Mouse (Mus musculus): ENCODE measurements at regions not wholly inside any gene's neighbourhood (a gene's known extent, or its start where the extent isn't known, plus 50 kb on each side); places are given as distances from the start of the nearest gene placed in this dataset.

DNA sequence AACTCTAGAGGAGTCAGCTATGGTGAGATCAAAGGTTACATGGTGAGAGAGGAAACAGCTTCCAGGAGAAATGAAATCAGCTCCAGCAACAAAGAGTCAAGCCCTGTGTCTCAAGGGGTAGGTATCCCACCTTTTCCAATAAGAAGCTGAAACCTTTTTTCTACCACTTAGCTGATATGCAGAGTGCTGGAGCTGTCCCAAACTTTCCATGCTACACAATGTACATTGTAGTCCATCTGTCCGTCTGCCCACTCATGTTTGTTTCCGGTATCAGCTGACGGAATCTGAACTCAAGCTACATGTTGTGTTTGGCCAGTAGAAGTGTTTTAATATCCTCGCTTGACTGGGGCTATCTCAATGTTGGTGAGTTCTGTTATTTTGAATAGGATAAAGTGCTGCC is 83.6 kb upstream of the Ngf start:
- no peak for DNase-seq (ENCODE audit: low spot score)

GRCm38 (mm10) chr3:102384596-102384995 is 85.1 kb upstream of the Ngf start:
- DNase-seq (ENCODE audit: low spot score), result no peak

DNA sequence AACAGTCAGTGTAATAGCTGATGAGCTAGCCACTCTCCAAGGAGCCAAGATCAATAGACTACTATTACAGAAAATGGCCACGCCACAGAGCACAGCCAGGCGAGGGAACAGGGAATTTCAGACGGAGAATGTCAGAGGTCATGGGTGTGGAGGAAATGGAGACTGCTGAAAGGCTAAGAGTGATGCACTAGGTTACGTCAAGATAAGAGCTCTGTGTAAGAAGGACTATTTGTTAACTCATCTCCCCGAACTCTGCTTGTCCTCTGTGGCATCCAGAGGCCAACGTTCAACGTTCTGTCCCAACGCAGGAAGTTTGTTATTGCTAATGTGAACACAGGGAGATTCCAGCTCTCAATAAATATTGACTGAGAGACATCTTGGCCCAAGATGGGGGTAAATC is 86.0 kb upstream of the Ngf start:
- no peak for DNase-seq (ENCODE audit: low spot score)

DNA sequence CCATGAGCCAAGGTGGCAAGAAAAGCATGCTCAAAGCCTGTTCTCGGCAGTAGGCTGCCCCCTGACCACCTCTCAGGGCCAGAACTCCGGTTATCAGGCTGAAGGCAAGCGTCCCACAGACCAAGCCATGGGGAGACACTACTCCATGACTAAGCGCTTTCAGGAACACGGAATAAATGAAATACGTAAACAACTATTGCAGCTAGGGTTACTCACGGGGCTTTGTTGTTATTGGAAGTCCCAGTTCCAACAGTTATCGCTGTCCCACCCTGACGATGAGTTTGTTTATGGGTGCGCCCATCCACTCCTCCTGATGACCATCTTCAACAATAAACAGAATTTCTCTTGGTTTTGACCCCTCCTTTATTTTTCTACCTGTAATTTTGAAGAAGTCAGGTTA is 88.0 kb upstream of the Ngf start:
- no peak for DNase-seq (ENCODE audit: low spot score)

DNA sequence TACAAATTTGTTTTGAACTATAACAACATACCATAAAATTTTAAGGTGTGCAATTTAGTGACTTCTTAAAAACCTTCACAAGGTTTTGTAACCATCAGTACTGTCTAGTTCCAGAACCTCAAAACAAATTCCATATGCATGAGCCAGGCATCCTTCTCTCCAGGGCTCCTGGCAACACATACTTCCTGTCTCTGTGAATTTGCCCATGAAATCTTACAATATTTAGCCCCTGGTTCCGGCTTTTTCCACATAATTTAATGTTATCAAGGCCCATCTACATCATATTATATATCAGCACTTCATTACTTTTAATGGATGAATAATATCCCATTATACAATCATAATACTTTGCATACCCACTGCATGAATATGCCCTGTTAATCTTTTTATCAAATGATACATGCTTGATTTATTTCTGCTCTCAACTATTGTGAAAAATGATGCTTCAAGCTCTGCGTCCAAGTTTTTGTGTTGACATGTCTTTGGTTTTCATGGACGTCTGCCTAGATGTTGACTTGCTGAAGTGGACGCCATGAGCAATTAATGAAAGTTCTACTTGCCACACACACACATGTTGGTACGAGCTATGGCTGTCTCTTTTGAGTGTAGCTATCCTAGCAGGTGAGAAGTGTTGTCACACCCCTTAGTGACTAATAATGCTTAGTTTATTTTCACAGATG is 95.2 kb upstream of the Ngf start:
- no peak for DNase-seq (ENCODE audit: low spot score)

- no peak for DNase-seq (ENCODE audit: low spot score)
These were observed 97.4 kb upstream of the Ngf start for GRCm38 (mm10) chr3:102372205-102372899.

- DNase-seq (ENCODE audit: low spot score), result no peak
These were observed 103.5 kb upstream of the Ngf start for GRCm38 (mm10) chr3:102366188-102366587.

DNA sequence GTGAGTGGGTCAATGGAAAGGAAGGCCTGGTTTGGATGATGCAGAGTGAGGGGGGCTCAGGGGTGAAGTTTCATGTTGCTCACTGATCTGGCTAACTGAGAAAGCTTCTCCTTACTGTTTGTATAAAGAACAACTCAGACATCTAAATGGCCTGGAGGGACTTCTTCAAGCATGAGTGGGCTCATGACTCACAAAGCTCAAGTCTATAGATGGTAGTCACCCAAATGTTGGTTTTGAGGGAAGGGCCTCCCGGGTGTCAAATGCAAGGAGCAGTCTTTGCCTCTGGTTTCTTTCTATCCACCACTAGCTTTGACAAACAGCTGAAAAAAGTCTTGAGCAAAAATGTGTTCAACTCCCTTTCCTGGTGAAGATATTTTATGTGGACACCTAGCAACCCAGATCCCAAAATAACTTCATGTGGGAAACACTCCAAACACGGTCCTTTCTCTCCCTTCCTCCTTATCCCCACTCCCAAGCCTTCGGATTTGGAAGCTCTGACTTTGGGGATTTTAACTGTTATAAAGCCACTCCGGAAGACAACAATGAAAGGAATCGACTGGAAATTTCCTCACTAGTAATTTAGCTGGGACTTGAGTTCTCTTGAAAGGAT is 105.3 kb upstream of the Ngf start:
- DNase-seq (ENCODE audit: low spot score), result no peak

GRCm38 (mm10) chr3:102360732-102361280 is 108.9 kb upstream of the Ngf start:
- no peak for DNase-seq (ENCODE audit: low spot score)

DNA sequence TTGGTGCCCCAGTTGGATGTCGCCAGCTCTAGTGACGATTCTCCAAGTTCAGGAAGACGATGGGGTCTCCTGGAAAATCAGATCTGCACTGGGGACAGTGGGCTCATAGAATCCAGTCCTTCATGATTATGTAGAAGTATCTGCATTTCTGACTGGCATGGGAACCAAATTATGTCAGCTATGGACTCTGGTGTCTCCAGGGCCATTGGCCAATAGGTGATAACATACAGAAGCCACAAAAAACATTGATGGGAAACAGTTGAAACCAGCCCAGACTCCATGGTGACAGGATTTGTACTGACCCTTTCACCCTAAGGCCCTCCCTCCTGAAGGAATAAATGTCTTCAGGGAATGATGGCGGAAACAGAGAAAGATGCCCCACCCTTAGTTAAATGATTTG is 110.9 kb upstream of the Ngf start:
- DNase-seq (ENCODE audit: low spot score), result no peak

DNA sequence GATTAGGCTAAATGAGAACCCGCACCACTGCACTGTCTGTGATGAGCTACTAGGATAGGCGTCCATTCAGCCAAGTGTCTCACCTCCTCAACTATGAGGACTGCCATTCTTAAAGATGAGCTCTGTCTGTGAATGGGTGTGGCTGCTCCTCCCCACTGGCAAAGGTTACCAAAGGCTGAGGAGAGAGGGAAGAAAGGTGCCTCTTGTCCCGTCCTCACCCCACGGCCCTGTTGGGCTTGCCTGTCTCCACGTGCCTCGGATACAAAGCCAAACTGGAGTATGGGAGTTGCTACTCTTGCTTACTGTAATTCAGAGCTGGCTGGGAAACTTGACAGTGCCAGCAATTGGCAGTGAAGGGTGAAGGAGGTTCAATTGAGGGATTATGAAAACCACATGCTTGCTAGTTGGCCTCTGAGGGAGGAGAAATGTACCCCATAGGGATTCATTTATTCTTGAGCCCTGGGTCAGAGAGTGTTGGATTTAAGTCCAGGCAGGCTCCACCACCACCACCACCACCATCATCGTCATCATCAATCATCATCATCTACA is 112.6 kb upstream of the Ngf start:
- no peak for DNase-seq (ENCODE audit: low spot score)

DNA sequence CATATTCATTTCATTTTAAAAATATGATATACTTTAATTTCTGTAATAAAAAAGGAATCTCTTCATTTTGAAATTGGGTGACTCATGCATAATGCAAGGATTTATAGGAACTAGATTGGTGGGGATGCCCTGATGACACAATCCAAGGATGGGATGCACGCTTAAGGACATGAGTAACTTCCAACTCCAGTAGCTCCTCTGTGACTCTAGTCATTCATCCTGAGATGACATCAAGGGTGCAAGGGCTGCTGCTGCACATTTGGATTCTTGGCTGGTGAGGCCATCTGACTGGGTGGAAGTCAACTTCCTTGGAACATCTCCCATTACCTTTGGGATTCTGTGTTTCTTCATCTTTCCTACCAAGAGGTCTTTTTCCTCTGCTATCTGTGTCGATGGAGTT is 114.4 kb upstream of the Ngf start:
- no peak for DNase-seq (ENCODE audit: low spot score)

DNA sequence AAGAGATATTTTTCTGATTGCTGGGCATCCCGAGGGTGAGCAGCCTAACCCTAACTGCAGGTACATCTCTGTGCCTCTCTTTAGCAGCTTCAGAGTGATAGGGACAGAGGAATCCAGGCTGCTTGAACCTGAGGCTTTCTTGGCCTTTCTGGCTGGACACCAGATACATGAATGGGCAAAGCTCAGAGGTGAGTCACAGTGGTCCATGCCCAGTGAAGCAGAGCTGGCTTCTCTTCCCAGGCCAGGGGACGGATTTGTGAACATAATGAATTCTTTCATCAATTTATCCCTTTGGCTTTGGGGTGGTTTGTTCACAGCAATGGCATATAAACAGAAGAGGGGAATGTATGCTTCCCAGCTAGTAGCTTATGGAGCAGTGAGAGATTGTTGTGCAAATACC is 114.9 kb upstream of the Ngf start:
- no peak for DNase-seq (ENCODE audit: low spot score)

DNA sequence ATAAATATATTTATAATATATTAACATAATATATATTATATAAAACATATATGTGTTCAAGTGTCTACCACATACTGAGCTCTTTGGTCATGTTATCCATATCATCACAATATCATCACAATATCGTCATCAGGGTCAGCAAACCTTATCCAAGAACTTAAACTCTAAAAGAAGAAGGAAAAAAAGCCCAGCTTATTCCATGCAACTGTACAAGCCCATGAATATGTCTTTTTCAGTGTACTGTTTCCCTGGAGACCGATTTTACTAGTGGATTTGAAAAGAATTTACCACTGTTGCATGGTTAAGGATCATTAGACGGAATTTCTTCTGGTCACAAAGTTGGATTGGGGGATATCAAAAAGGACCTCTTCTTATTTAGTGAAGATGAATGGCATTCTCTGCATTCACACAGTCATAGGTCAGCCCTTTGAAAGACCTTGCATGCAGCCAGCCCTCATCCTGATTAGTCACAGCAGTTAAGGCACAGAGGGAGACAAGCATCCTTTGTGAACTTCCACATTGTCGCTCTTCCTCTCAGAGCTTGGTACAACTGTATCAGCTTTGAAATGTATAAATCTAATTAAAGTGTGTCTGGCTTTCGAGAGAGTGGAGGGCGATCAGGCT is 116.3 kb upstream of the Ngf start:
- no peak for DNase-seq (ENCODE audit: low spot score)

DNA sequence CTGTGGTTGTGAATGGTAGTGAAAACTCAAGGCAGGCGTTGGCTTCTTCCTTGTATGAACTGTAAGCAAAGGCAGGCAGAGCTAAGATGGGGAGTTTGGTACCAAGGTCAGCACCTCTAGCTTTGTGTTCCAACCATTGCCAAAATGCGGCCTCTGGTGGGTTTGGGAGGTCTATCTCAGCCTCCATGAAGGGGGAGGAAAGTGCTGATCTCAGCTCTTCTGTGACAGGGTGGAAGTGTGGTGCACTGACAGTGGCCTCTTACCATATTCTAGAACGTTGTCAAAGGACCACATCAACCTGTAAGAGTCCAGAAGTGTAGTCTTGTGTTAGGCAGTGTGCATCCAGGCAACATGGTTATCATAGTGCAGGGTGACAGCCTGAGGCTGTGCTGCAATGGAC is 123.6 kb upstream of the Ngf start:
- DNase-seq (ENCODE audit: low spot score), result no peak

- DNase-seq (ENCODE audit: low spot score), result peak; percentile 35
These were observed 124.4 kb upstream of the Ngf start for GRCm38 (mm10) chr3:102345291-102345690.

- no peak for DNase-seq (ENCODE audit: low spot score)
These were observed 129.0 kb upstream of the Ngf start for GRCm38 (mm10) chr3:102340731-102341130.

DNA sequence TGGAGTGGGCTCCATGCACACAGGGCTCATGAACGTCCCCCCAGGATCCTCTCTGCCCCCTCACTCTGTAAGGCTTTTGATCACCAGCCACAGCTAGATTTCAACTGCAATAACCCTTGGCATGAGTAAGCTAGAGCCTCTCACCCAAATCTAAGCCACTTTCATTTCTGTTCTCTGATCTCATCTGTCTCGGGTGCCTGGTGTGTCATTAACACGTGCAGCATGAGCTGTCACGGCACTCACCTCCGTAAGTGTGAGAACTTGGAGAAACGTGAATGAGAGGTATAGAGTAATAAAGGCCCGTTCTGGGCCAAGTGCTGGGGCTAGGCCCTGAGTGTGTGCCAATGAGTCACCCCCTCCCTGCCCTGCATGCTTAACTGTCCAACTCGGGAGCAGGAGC is 131.8 kb upstream of the Ngf start:
- DNase-seq (ENCODE audit: low spot score), result no peak

DNA sequence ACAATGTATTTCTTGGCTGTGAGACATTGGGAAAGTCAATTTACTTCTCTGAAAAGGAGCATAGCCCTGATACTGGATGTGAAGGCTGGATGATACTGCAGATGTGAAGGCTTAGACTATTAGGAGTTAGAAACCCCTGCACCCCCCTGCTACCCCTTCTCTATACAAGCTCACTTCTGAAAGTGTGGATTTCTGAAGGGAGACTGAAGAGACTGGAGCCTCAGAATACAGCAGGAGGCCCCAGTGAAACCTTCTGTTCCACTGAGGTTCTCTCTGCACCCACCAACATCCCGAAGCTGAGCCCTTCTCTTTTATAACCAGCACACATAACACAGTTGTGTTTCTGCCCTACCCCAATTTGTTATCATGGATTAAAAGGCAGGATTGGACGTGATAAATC is 131.7 kb upstream of the Vangl1 start:
- DNase-seq (ENCODE audit: low spot score), result no peak

DNA sequence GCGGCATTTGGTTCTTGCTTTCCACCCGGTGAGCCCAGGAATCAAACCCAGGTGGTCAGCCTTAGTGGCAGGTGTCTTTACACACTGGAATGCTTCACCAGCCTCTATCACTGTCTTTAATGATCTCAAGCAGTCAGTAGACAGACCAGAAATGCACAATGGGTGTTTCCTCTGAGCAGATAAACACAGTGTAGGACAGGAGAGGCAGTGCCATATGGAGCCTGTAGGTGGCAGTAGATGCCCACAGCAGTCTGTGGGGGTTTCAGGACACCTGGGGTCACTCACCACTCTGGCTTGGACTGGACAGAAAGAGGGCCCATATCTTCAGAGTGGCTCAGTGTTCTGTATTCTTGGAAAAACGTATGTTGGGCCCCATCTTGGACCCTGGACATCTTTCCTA is 130.7 kb upstream of the Vangl1 start:
- peak; percentile 18 for DNase-seq (ENCODE audit: low spot score)

DNA sequence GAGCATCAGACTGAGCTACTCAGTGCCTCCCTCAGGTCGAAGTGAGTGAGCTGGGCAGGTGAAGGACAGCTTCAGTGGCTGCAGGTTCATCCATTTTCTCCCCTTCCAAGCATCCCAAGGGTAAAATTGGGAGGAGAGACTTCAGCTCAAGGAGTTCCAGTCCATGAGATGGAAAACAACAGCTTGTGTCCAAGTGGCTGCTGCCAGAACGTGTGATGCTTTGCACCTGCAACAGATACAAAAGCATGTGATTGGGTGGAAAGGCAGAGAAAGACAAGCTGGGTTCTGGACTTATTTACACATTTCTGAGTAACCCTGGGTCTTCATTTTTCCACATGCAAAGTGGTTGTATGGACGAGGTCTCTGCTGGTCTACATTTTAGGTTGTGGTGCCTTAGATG is 127.7 kb upstream of the Vangl1 start:
- no peak for DNase-seq (ENCODE audit: low spot score)

- DNase-seq (ENCODE audit: low spot score), result no peak
These were observed 114.8 kb upstream of the Vangl1 start for GRCm38 (mm10) chr3:102319331-102319730.

DNA sequence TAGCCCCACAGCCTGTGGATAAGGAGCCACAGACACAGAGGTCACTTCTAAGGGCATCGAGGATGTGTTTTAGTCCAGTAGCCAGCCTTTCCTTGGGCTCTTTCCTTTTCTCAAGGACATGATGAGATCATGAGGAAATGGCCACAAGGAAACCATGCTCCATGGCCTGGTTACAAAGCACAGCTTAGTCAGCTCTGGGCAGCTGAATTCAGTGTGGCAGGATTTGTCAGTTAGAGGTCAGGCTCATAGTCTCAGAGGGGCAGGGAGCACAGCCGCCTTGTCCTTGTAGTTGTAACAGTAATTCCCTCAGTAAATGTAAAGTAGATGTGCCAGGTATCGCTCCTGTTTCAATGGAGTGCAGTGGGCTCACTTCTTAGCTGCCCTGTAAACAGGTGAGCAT is 111.7 kb upstream of the Vangl1 start:
- DNase-seq (ENCODE audit: low spot score), result no peak
